Mouse (Mus musculus) 3T3-L1 (cell line): ENCODE results near the gene Ppp2r5e.

ENCODE experiments used
- DNase-seq: peaks from one replicate; pipeline ENCODE4 v3.0.0-alpha.2; 2015; ENCODE audit warnings: low read depth, low spot score

Ppp2r5e gene

GRCm38 (mm10) chr12:75487500-75487899 is 108.5 kb downstream of the Ppp2r5e start:
- DNase-seq = no peak

GRCm38 (mm10) chr12:75486568-75487286 is 109.3 kb downstream of the Ppp2r5e start:
- DNase-seq = no peak

GRCm38 (mm10) chr12:75482781-75483180 is 113.3 kb downstream of the Ppp2r5e start:
- DNase-seq = no peak

- DNase-seq = no peak
These were observed 114.0 kb downstream of the Ppp2r5e start for GRCm38 (mm10) chr12:75482015-75482414.

DNA sequence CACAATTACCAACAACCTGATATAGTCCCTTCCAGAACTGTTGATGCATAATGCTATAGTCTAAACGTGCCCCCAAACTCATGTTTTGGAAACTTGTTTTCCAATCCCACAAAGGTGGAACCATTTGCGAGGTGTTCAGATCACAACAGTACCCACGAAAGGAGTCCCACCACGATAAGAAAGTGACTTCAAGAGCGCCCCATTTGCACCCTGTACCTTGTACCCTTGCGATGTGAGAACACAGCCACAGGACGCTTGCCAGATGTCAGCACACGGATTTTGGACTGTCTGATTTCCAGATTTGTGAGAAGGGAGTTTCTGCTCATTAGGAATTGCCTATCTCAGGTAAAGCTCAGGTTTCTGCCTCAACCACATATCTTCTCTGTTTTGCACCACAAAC is 116.0 kb downstream of the Ppp2r5e start:
- DNase-seq = no peak

DNA sequence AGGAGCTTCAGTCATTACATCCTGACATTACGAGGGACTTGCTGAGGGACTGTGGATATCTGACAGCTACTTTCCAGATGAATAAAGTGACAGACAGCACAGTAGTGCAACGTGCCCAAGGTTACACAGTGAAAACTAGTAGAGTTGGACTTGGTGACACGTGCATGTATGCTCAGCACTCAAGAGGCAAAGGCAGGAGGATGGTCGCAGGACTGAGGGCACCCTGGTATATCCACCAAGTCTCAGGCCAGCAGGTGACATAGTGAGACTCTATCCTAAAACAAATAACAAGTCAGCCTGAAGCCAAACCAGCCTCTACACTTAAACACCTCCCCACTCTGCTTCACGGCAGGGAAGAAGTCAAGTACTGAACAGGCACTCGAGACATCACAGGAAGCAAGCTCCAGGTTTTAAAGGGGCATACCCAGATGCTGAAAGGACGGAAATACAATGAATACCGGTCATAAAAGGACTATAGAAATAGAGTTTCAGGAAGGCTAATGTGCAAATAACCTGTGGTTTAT is 116.6 kb downstream of the Ppp2r5e start:
- no peak for DNase-seq

GRCm38 (mm10) chr12:75478596-75478995 is 117.4 kb downstream of the Ppp2r5e start:
- no peak for DNase-seq

DNA sequence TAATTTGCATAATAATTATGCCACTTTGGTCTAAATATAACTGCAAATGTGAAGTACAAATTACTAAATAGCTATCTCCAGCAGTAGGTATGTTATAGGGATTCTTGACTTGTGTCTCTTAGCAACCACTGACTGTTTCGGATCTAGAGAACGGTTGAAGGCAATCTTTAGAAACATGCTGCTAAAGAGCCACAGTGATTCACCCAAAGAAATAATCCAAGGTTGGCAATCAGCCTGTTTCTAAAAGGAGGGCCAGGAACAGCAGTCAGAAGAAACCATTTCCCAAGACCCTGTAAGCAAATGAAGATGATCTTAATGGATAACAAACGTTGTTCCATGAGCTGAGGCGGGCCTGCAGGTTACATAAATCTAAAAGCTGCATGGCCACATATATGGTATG is 117.9 kb downstream of the Ppp2r5e start:
- DNase-seq = peak; percentile 15

GRCm38 (mm10) chr12:75473021-75473420 is 123.0 kb downstream of the Ppp2r5e start:
- DNase-seq = no peak

GRCm38 (mm10) chr12:75472107-75472506 is 123.9 kb downstream of the Ppp2r5e start:
- no peak for DNase-seq

GRCm38 (mm10) chr12:75467814-75468213 is 128.2 kb downstream of the Ppp2r5e start:
- peak; percentile 9 for DNase-seq

DNA sequence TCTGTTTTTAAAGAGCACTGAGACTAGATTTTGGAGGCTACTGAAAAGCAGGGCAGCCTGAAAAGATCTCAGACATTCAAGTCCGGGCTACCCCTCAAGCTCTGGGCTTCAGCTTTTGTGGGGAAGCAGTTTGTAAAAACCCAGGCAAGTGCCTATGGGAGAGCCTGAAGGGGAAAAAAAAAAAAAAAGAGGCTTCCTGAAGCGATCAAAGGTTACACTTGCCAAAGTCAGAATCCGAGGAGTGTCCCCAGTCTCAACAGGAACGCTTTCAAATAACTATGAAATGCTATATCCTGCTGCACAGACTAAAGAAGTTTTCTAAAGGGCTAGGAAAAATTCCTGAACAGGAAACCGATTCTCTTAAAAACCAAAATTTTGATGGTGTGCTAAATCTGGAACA is 128.9 kb downstream of the Ppp2r5e start:
- DNase-seq = no peak

DNA sequence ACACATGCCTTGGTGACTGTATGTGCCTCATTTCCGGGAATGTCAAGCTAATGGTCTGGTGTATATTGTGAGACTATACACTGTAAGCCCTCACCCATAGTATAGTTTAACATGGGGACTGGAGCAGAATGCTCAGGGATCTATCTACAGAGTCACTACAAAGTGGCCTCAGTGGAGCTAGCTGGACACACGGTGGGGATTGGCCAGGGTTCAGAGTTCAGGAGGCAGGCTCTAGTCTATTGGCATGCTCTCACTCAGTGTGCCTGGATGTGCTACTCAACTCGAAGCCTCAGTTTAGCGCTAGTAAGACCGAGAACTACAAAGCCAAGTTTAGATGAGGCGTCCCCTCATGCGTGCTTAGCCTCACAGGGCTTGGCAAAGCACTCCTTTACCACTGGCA is 129.8 kb downstream of the Ppp2r5e start:
- no peak for DNase-seq

DNA sequence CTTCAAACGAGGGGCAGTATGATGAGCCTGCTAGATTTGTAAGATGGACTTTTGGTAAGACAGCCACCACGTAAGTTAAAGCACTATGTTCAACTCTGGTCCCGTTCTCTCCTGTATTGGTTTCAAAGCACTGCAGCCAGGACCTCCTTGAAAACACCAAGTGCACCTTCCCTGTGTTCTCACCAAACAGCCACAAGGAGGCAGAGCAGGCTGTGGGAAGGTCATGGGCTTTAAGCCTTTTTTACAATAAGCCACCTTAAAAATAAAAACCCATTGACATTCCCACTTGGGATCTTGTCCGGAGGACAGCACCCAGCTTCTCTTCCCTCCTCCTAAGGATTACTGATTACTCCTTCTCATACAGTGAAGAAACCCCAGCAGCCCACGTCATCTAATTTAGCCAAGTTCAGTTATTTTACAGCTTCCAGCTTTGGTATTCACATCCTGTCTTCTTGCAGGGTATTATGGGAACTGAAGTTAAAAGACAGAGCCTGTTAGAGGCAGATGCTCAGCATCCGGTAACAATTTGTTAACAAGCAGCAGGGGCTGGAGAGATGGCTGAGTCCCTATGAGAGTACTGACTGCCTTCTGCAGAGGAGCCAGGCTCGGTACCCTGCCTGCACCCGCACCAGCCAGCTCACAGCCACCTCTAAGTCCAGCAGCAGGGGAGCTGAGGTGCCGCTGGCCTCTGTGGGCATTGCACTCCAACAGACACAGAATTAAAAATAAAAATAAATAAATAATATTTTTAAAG is 131.9 kb downstream of the Ppp2r5e start:
- peak; percentile 67 for DNase-seq

- no peak for DNase-seq
These were observed 135.5 kb downstream of the Ppp2r5e start for GRCm38 (mm10) chr12:75460561-75460960.

GRCm38 (mm10) chr12:75459656-75460055 is 136.4 kb downstream of the Ppp2r5e start:
- no peak for DNase-seq

DNA sequence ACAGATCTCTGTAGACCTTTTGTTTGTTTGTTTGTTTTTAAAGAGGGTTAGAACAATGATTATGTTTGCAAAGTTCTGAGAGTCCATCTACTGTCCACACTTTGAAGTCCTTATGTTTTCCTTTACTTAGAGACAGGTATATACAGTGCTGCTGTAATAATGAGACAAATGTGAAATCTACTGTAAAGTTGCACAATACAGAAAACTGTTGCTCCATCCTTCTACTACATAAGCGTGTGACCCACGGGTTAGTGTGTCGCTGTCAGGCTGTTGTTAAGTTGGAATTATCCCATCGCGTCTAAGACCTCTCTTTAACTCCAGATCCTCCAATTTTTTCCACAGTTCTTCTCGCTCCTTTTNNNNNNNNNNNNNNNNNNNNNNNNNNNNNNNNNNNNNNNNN is 142.6 kb downstream of the Ppp2r5e start:
- no peak for DNase-seq

DNA sequence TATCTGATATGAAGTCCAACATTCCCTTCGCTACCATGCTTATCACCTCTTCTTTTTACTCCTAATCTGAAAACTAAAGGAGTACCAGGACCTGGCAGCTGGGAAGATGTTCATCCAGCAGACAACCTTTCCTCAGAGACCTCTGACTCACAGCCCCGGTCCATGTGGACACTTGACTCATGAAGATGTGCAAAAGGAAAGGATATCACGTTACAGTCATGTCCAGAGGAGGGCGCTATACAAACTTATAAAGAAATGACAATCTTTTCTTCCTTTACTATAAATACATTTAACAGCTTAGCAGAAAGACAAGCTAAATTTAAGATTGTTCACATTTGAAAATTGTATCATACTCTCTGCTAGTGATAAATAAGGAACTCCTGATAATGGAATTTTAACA is 143.0 kb downstream of the Ppp2r5e start:
- peak; percentile 72 for DNase-seq

- DNase-seq = no peak
These were observed 145.5 kb downstream of the Ppp2r5e start for GRCm38 (mm10) chr12:75450592-75450991.

DNA sequence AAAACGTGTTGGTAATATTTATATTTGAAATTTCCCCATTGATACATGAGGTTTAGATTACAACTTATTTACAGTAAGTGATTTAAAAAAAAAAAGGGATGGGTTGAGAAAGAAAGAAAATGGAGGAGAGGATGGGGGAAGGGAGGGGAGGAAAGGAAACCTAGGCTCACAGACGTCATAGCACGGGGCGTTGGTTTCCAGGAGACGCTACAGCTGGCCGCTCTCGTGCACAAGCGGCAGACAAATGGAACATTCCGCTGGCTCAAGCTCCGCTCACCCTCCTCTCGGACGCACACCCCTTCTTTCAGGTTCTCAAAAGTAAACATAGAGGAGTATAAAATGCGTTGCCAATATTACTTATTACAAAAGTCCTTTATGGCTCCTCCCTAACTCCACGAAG is 146.0 kb downstream of the Ppp2r5e start:
- DNase-seq = no peak

GRCm38 (mm10) chr12:75449475-75449966 is 146.5 kb downstream of the Ppp2r5e start:
- peak; percentile 14 for DNase-seq

DNA sequence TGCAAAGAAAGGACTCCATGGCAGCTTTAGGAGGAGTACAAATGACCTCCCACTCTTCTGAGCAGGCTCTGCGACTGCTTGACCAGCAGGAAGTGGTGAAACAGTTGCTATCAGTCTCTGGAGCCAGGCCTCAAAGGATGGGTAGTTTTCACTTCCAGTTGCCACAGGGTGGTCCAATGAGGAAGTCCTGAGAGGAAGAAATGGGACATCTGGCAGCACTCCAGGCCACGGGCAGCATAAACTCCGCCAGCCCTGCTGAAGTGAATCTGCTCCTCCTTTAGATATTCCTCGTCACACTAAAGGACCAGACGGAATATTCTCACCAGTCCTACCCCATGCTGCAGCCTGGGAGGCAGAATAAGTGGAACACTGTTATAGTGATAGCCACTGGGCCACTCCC is 147.1 kb downstream of the Ppp2r5e start:
- no peak for DNase-seq

DNA sequence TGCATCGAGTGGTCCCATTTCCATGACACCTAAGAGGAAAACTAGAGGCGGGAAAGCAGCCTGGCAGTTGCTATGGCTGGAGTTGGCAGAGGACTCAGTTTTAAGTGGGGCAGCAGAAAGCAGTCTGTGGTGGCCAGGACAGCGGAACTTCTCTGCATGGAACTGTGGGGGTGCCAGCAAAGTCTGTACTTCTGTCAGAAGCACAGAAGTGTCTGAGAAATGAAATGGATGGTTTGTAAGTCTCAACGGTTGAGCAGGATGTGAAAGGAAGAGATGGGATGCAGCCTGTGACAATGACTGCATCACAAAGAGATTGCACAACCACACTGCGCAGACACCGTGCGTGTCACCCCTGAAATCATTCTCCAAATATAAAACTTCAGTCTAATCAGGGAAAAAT is 149.8 kb downstream of the Ppp2r5e start:
- no peak for DNase-seq
